Mouse (Mus musculus) erythroblast, embryonic 14.5 days (primary cell): ENCODE data around the gene Ripply1.

Experiments used
- GATA1 ChIP-seq: IDR thresholded peaks from 2 replicates; pipeline ENCODE4 v1.6.1; 2012; ENCODE audit warnings: low read length, inconsistent platforms, mixed read lengths
- TAL1 ChIP-seq: IDR thresholded peaks from 3 replicates; pipeline ENCODE4 v1.6.1; 2012; ENCODE audit warnings: low read length, inconsistent platforms, mixed read lengths

- TF ChIP-seq TAL1: no peak
- no peak for TF ChIP-seq GATA1
Observed at GRCm38 (mm10) chrX:139778886-139779285, 3.3 kb downstream of the Ripply1 start.
